Mouse (Mus musculus): ENCODE measurements around the gene Foxr2. TPM values are rescaled to one million over a fixed set of nuclear protein-coding genes. Genes with fewer than 3 reads are reported as not detected.

The Foxr2 gene
- polyA plus RNA-seq, 1 experiment from 2014 or later, result 1.0 TPM

Other genes with a start within 250 kb of the Foxr2 start
- 3.3 and 3.7 TPM in 2 replicates for gene Usp51, start 112.3 kb upstream of the Foxr2 start, polyA plus RNA-seq (2014; fragmentation: Nextera tagmentation; extraction: Ambion mirVana)
- 125 and 126 TPM in 2 replicates for gene Mageh1, start 81.2 kb upstream of the Foxr2 start, polyA plus RNA-seq (2014; fragmentation: Nextera tagmentation; extraction: Ambion mirVana)
- 10.0 TPM in 2 replicates for gene Rragb, start 21.2 kb downstream of the Foxr2 start, polyA plus RNA-seq (2014; fragmentation: Nextera tagmentation; extraction: Ambion mirVana)
- gene Klf8, start 118.7 kb downstream of the Foxr2 start, polyA plus RNA-seq (2014; fragmentation: Nextera tagmentation; extraction: Ambion mirVana), result 5.9 and 7.9 TPM in 2 replicates